In genomic region chr12:84620975-84621374, GRCm38 (mm10) we compare ENCODE assay signal across 14 mouse cellular contexts. TPM values are rescaled to one million over a fixed set of nuclear protein-coding genes. Genes with fewer than 3 reads are reported as not detected.
DNase-seq lines count a peak whose midpoint lies in the region; ATAC-seq and TF ChIP-seq lines count a peak whose summit lies in the region.
"Had no signal": no experiment of that assay in that cellular context is flagged by ENCODE, and none has a peak within 500 bp of the region (broad histone marks: within the 10 kb centered on the region; RNA-seq: fewer than 3 reads in every experiment).

No protein-coding gene starts in this region.

- no peaks in the 10 kb centered on the region for H3K4me1 ChIP-seq in embryonic facial prominence, embryonic 11.5 days (ENCODE audit: control insufficient read depth, insufficient read depth, low read length)
- H3K4me1 ChIP-seq in embryonic facial prominence, embryonic 10.5 days, result peaks cover 20% of the 10 kb centered on the region
- H3K4me1 ChIP-seq in liver, embryonic 14.5 days (replicated peaks; ENCODE audit: control insufficient read depth in 2 of 2, insufficient read depth in 2 of 2, low read length in 1 of 2), result peaks cover 0 to 2% of the 10 kb centered on the region in 2 experiments; a peak in 2 of 4 replicates
- H3K4me1 ChIP-seq in liver, embryonic 12.5 days, result peaks cover 7% of the 10 kb centered on the region
- H3K4me1 ChIP-seq in limb, embryonic 10.5 days, result peaks cover 24% of the 10 kb centered on the region; the same call in 1 of the 2 replicates

- TF ChIP-seq CTCF in liver, embryonic 14.5 days (IDR thresholded peaks at IDR 0.05; ENCODE audit: low read depth), result peak; percentile 31; the same call in 1 of the 2 replicates

- H3K27ac ChIP-seq in embryonic facial prominence, embryonic 11.5 days (replicated peaks; ENCODE audit: low read depth, low read length), result no peak overlapping the region
- no peak overlapping the region for H3K27ac ChIP-seq in embryonic facial prominence, embryonic 10.5 days (replicated peaks)
- H3K27ac ChIP-seq in liver, embryonic 14.5 days, result no peak overlapping the region
- H3K27ac ChIP-seq in liver, embryonic 12.5 days, result no peak overlapping the region
- 0 out of 2 replicates have a peak overlapping the region, but pooled peaks have one; percentile 34 for H3K27ac ChIP-seq in limb, embryonic 10.5 days
- H3K27ac ChIP-seq: embryonic facial prominence, embryonic 13.5 days; midbrain, embryonic 10.5 days had no signal

- no peak overlapping the region for H3K4me2 ChIP-seq in embryonic facial prominence, embryonic 11.5 days (ENCODE audit: low read depth, low read length)
- no peak overlapping the region for H3K4me2 ChIP-seq in liver, embryonic 14.5 days (ENCODE audit: low read depth)
- H3K4me2 ChIP-seq in liver, embryonic 12.5 days, result no peak overlapping the region
- H3K4me2 ChIP-seq: embryonic facial prominence, embryonic 13.5 days had no signal

- no peaks in the 10 kb centered on the region for H3K9me3 ChIP-seq in embryonic facial prominence, embryonic 11.5 days (replicated peaks; ENCODE audit: control insufficient read depth, low read length)
- no peaks in the 10 kb centered on the region for H3K9me3 ChIP-seq in embryonic facial prominence, embryonic 10.5 days
- no peaks in the 10 kb centered on the region for H3K9me3 ChIP-seq in liver, embryonic 14.5 days (ENCODE audit: control insufficient read depth, low read length)
- no peaks in the 10 kb centered on the region for H3K9me3 ChIP-seq in liver, embryonic 12.5 days (replicated peaks)
- no peaks in the 10 kb centered on the region for H3K9me3 ChIP-seq in limb, embryonic 10.5 days (replicated peaks)
- H3K9me3 ChIP-seq: embryonic facial prominence, embryonic 13.5 days; midbrain, embryonic 10.5 days had no signal

- no peak for TF ChIP-seq EP300 in liver, embryonic 14.5 days (IDR thresholded peaks at IDR 0.05; ENCODE audit: low read depth)

- no peak for ATAC-seq in embryonic facial prominence, embryonic 11.5 days (replicated peaks; ENCODE audit: insufficient number of reproducible peaks, low FRiP score, low TSS enrichment, low read depth)
- ATAC-seq in liver, embryonic 14.5 days (ENCODE audit: insufficient read depth), result no peak
- no peak for ATAC-seq in liver, embryonic 12.5 days
- ATAC-seq in monocyte, adult 5-6 weeks (replicated peaks; ENCODE audit: insufficient number of reproducible peaks, low FRiP score, low TSS enrichment, poor library complexity, severe bottlenecking), result no peak

- no peak overlapping the region for H3K4me3 ChIP-seq in embryonic facial prominence, embryonic 11.5 days (ENCODE audit: low read depth, low read length)
- H3K4me3 ChIP-seq in embryonic facial prominence, embryonic 10.5 days, result no peak overlapping the region
- H3K4me3 ChIP-seq in liver, embryonic 14.5 days (ENCODE audit: insufficient read depth in 1 of 2, low read depth in 2 of 2, low read length in 2 of 2), result no peak overlapping the region
- H3K4me3 ChIP-seq in liver, embryonic 12.5 days, result no peak overlapping the region
- no peak overlapping the region for H3K4me3 ChIP-seq in limb, embryonic 10.5 days
- H3K4me3 ChIP-seq: embryonic facial prominence, embryonic 13.5 days; midbrain, embryonic 10.5 days had no signal

- H3K9ac ChIP-seq in embryonic facial prominence, embryonic 11.5 days (replicated peaks; ENCODE audit: low read length), result no peak overlapping the region
- H3K9ac ChIP-seq in liver, embryonic 14.5 days (replicated peaks), result no peak overlapping the region
- no peak overlapping the region for H3K9ac ChIP-seq in liver, embryonic 12.5 days
- H3K9ac ChIP-seq: embryonic facial prominence, embryonic 13.5 days had no signal

- DNase-seq in embryonic facial prominence, embryonic 11.5 days (ENCODE audit: low spot score), result peak; percentile 47
- DNase-seq in embryonic facial prominence, embryonic 10.5 days (ENCODE audit: low spot score), result no peak
- no peak for DNase-seq in liver, embryonic 14.5 days (ENCODE audit: low read depth in 3 of 3, low spot score in 3 of 3)
- DNase-seq in R1 (ENCODE audit: low read depth, low spot score), result peak; percentile 65
- no peak for DNase-seq in limb, embryonic 10.5 days (ENCODE audit: low spot score)
- DNase-seq in urinary bladder, postnatal 14 days (ENCODE audit: low spot score), result no peak
- DNase-seq: gastrocnemius, postnatal 10 days; heart, postnatal 10 days had no signal

- H3K36me3 ChIP-seq in embryonic facial prominence, embryonic 11.5 days (replicated peaks; ENCODE audit: control insufficient read depth, insufficient read depth, low read depth, low read length), result no peaks in the 10 kb centered on the region
- H3K36me3 ChIP-seq in embryonic facial prominence, embryonic 10.5 days (replicated peaks), result no peaks in the 10 kb centered on the region
- no peaks in the 10 kb centered on the region for H3K36me3 ChIP-seq in liver, embryonic 14.5 days (replicated peaks; ENCODE audit: control insufficient read depth, insufficient read depth, low read depth)
- H3K36me3 ChIP-seq in liver, embryonic 12.5 days, result no peaks in the 10 kb centered on the region
- H3K36me3 ChIP-seq in limb, embryonic 10.5 days, result no peaks in the 10 kb centered on the region
- H3K36me3 ChIP-seq: embryonic facial prominence, embryonic 13.5 days; midbrain, embryonic 10.5 days had no signal

- H3K27me3 ChIP-seq in embryonic facial prominence, embryonic 11.5 days (ENCODE audit: control insufficient read depth, insufficient read depth, low read length), result peaks cover 10% of the 10 kb centered on the region
- peaks cover 29% of the 10 kb centered on the region for H3K27me3 ChIP-seq in embryonic facial prominence, embryonic 10.5 days (replicated peaks; ENCODE audit: low read depth, poor library complexity, severe bottlenecking)
- peaks cover 20% of the 10 kb centered on the region for H3K27me3 ChIP-seq in liver, embryonic 14.5 days (ENCODE audit: control insufficient read depth, insufficient read depth, low read length)
- H3K27me3 ChIP-seq in liver, embryonic 12.5 days (replicated peaks), result peaks cover 32% of the 10 kb centered on the region
- H3K27me3 ChIP-seq in limb, embryonic 10.5 days (ENCODE audit: low read depth, poor library complexity, severe bottlenecking), result peaks cover 27% of the 10 kb centered on the region

RNA-seq across cellular contexts. Expression of gene Abcd4, which starts 3.8 kb away (rescaled TPM):
- 6.3 and 6.5 TPM in 2 replicates for polyA plus RNA-seq in embryonic facial prominence, embryonic 11.5 days (2014; fragmentation: Nextera tagmentation; extraction: Ambion mirVana)
- polyA plus RNA-seq in embryonic facial prominence, embryonic 10.5 days (2016; fragmentation: Nextera tagmentation; extraction: Ambion mirVana), result 12.7 and 13.6 TPM in 2 replicates
- 3.4 and 3.7 TPM in 2 replicates for polyA plus RNA-seq in liver, embryonic 14.5 days (2012; rRNA removed)
- polyA plus RNA-seq in liver, embryonic 14.5 days (2014; fragmentation: Nextera tagmentation; extraction: Ambion mirVana), result 1.5 and 1.6 TPM in 2 replicates
- 5.6 and 5.9 TPM in 2 replicates for polyA plus RNA-seq in liver, embryonic 12.5 days (2016; fragmentation: Nextera tagmentation; extraction: Ambion mirVana)
- 12.3 and 13.5 TPM in 2 replicates for polyA plus RNA-seq in limb, embryonic 10.5 days (2016; fragmentation: Nextera tagmentation; extraction: Ambion mirVana)
- total RNA-seq in monocyte, adult 5-6 weeks (2017), result 4.0 to 10.0 TPM (median 5.7 TPM) in 3 replicates

RNA-seq across cellular contexts. Expression of gene Vrtn, which starts 19.8 kb away (rescaled TPM):
- not detected in 2 replicates for polyA plus RNA-seq in embryonic facial prominence, embryonic 11.5 days (2014; fragmentation: Nextera tagmentation; extraction: Ambion mirVana)
- polyA plus RNA-seq in embryonic facial prominence, embryonic 10.5 days (2016; fragmentation: Nextera tagmentation; extraction: Ambion mirVana), result not detected in 2 replicates
- not detected in 2 replicates for polyA plus RNA-seq in liver, embryonic 14.5 days (2012; rRNA removed)
- polyA plus RNA-seq in liver, embryonic 14.5 days (2014; fragmentation: Nextera tagmentation; extraction: Ambion mirVana), result not detected in 2 replicates
- polyA plus RNA-seq in liver, embryonic 12.5 days (2016; fragmentation: Nextera tagmentation; extraction: Ambion mirVana), result not detected in 2 replicates
- polyA plus RNA-seq in limb, embryonic 10.5 days (2016; fragmentation: Nextera tagmentation; extraction: Ambion mirVana), result not detected in 2 replicates
- not detected in 3 replicates for total RNA-seq in monocyte, adult 5-6 weeks (2017)
- total RNA-seq: adrenal gland, postnatal 4 days; gastrocnemius, postnatal 10 days; heart, postnatal 10 days had no signal
- polyA plus RNA-seq: embryonic facial prominence, embryonic 13.5 days; large intestine, adult 2 months; midbrain, embryonic 10.5 days had no signal

RNA-seq across cellular contexts. Expression of gene Vsx2, which starts 51.4 kb away (rescaled TPM):
- 3.6 and 10.1 TPM in 2 replicates for polyA plus RNA-seq in embryonic facial prominence, embryonic 11.5 days (2014; fragmentation: Nextera tagmentation; extraction: Ambion mirVana)
- 2.8 and 3.2 TPM in 2 replicates for polyA plus RNA-seq in embryonic facial prominence, embryonic 10.5 days (2016; fragmentation: Nextera tagmentation; extraction: Ambion mirVana)
- not detected in 2 replicates for polyA plus RNA-seq in liver, embryonic 14.5 days (2012; rRNA removed)
- not detected in 2 replicates for polyA plus RNA-seq in liver, embryonic 14.5 days (2014; fragmentation: Nextera tagmentation; extraction: Ambion mirVana)
- not detected in 2 replicates for polyA plus RNA-seq in liver, embryonic 12.5 days (2016; fragmentation: Nextera tagmentation; extraction: Ambion mirVana)
- polyA plus RNA-seq in limb, embryonic 10.5 days (2016; fragmentation: Nextera tagmentation; extraction: Ambion mirVana), result 0.33 TPM in 1 of 2 replicates, not detected in the other
- not detected in 3 replicates for total RNA-seq in monocyte, adult 5-6 weeks (2017)
- total RNA-seq: adrenal gland, postnatal 4 days; heart, postnatal 10 days had no signal
- polyA plus RNA-seq: large intestine, adult 2 months had no signal

Comparison
In these comparisons a context has a peak if more than half of its experiments do, and no peak if none do; other contexts are left out.
1. DNase-seq: peak in embryonic facial prominence, embryonic 11.5 days (single experiment) and R1 (single experiment); none in embryonic facial prominence, embryonic 10.5 days (single experiment), liver, embryonic 14.5 days (0 of 3), limb, embryonic 10.5 days (single experiment) and urinary bladder, postnatal 14 days (single experiment).